Mouse (Mus musculus): ENCODE measurements around the gene Olfr923.
"Not testable (repeated sequence)": the region's sequence is repeated elsewhere in the genome, so short reads cannot be mapped to it uniquely, and the experiment has no call there.

Gene Olfr923

DNA sequence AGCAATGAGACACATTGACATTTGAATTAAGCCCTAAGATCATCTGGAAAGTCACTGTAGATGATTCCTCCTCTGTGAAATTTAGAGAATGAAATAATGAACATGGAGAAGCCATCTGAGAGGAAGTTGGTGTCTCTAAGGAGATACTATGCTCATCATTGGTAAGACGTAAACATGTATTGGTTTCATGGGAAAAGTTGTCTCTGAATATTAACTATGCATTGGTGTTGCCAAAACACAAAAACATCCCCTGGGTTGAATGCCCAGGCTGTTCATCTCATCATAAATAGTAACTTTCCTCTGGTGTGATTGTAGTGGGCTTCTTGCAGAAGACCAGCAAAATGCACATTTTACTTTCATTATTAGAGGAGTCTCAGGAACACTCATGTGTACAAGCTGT, at the start of gene Olfr923:
TSS of gene Olfr923 (plus strand) at position 301 of the 400 bp plus-strand sequence.
- no peak for DNase-seq

- DNase-seq: no peak
These were observed 33.7 kb upstream of the Olfr923 start for GRCm38 (mm10) chr9:38792689-38793088.

GRCm38 (mm10) chr9:38805696-38806095, 20.6 kb upstream of the Olfr923 start:
- no peak for DNase-seq

- DNase-seq: no peak
These were observed 12.0 kb upstream of the Olfr923 start, which contains the start of gene Olfr922 for GRCm38 (mm10) chr9:38814314-38814713. Olfr922 (plus strand) TSS chr9:38814614.

GRCm38 (mm10) chr9:38815458-38815986, 10.8 kb upstream of the Olfr923 start:
- DNase-seq: no peak

GRCm38 (mm10) chr9:38833027-38833426, 6.7 kb downstream of the Olfr923 start:
- no peak for DNase-seq

DNA sequence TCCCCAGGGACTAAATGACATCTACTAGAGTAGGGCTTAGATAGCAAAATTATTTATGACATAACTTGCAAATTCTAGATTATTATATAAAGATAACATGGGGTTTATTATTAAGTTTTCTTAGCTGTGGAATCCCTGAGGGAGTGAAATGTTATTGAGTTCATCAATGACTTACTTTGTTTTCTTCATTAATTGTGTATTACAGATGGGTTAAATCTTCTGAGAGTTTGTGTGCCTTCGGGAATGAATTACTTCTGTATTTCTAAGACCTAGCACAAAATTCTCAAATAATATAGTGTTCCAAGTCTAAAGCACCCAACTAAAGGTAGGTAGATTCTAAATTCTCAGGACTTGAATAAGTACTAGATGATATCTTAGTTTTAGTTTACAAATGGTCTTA, 17.8 kb downstream of the Olfr923 start, which contains the start of gene Olfr924:
TSS of gene Olfr924 (plus strand) at position 301 of the 400 bp plus-strand sequence.
- DNase-seq: no peak

DNA sequence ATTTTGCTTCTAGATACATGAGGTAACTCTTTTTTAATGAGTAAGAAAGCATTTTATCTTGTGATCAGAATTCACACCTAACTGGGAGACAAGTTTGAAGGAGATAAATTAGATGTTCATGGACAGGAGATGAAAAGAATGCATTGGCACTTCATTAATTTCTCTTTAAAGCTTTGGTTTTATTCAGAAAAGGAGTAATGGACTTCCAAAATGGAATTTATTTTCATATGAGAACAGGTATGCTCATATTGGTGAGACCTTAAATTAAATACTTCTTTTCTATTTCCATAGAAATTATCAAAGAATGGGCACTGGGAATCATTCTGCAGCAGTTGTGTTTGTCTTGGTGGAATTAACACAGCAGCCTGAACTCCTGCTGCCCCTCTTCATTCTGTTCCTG, 28.4 kb downstream of the Olfr923 start, which contains the start of gene Olfr26:
TSS of gene Olfr26 (plus strand) at position 301 of the 400 bp plus-strand sequence.
- DNase-seq: no peak

- not testable (repeated sequence) for DNase-seq
These were observed 48.5 kb downstream of the Olfr923 start for GRCm38 (mm10) chr9:38874880-38875279.

DNA sequence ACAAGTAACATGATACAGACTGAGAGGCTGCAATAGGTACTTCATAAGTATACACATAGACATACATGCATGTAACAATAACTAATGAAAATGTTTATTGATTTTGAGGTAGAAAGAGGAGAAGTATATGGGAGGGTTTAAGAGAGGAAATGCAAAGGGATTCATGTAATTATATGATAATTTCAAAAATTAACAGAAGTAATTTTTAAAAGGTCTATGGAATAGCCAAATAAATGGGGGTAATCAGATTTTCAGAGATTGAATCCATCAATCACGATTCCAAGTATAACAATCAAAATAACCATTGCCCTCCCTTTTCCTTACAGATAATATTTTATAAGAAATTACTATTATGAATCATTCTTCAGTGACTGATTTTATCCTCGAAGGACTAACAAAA, 50.5 kb downstream of the Olfr923 start, which contains the start of gene Olfr926:
TSS of gene Olfr926 (plus strand) at position 301 of the 400 bp plus-strand sequence.
- no peak for DNase-seq
